Mouse (Mus musculus) naive thymus-derived CD4-positive, alpha-beta T cell, adult 2 months (primary cell): Measurements from ENCODE around the gene Hist1h2ak.

Source experiments
- DNase-seq: peaks from one replicate; pipeline ENCODE4 v3.0.0-alpha.2; 2011; ENCODE audit warnings: low read depth

The Hist1h2ak gene

GRCm38 (mm10) chr13:21721107-21721756 lies 32.4 kb downstream of the Hist1h2ak start:
- peak; percentile 47 for DNase-seq

- peak; percentile 15 for DNase-seq
Measured at GRCm38 (mm10) chr13:21718381-21719080, 35.1 kb downstream of the Hist1h2ak start.

- DNase-seq: peak; percentile 90
Measured at GRCm38 (mm10) chr13:21717397-21718357, 36.0 kb downstream of the Hist1h2ak start, which contains the start of gene Hist1h3h. TSS of gene Hist1h3h (plus strand) at chr13:21717659.

- DNase-seq: peak; percentile 60
Measured at GRCm38 (mm10) chr13:21716540-21717391, 36.9 kb downstream of the Hist1h2ak start.

- peak; percentile 93 for DNase-seq
Measured at GRCm38 (mm10) chr13:21715864-21716539, 37.6 kb downstream of the Hist1h2ak start, which contains the start of the genes Hist1h2bl and Hist1h2ai. TSS of gene Hist1h2bl (minus strand) at chr13:21716143. TSS of gene Hist1h2ai (plus strand) at chr13:21716422.

- peak; percentile 55 for DNase-seq
Measured at GRCm38 (mm10) chr13:21715131-21715863, 38.3 kb downstream of the Hist1h2ak start.

- peak; percentile 89 for DNase-seq
Measured at GRCm38 (mm10) chr13:21714725-21715124, 38.9 kb downstream of the Hist1h2ak start.

GRCm38 (mm10) chr13:21711698-21712097 lies 41.9 kb downstream of the Hist1h2ak start:
- no peak for DNase-seq

- peak; percentile 96 for DNase-seq
Measured at GRCm38 (mm10) chr13:21710821-21711525, 42.7 kb downstream of the Hist1h2ak start.

- DNase-seq: peak; percentile 94
Measured at GRCm38 (mm10) chr13:21710031-21710711, 43.5 kb downstream of the Hist1h2ak start.

GRCm38 (mm10) chr13:21706669-21707068 lies 47.0 kb downstream of the Hist1h2ak start:
- no peak for DNase-seq
